Mouse (Mus musculus) heart, adult 2 months (tissue): ENCODE measurements around the gene Olfr1432.

ENCODE experiments used
- EP300 ChIP-seq: fragments of 200-500 bp; IDR thresholded peaks from 2 replicates; pipeline ENCODE4 v1.6.1; 2011; ENCODE audit warnings: low read depth, low read length, control low read depth; ENCODE audit not compliant: insufficient read depth
- POLR2A ChIP-seq: fragments of 200-500 bp; IDR thresholded peaks from 2 replicates; pipeline ENCODE4 v1.6.1; 2011; ENCODE audit warnings: mild to moderate bottlenecking, low read depth, low read length, control low read depth; ENCODE audit not compliant: insufficient read depth

DNA sequence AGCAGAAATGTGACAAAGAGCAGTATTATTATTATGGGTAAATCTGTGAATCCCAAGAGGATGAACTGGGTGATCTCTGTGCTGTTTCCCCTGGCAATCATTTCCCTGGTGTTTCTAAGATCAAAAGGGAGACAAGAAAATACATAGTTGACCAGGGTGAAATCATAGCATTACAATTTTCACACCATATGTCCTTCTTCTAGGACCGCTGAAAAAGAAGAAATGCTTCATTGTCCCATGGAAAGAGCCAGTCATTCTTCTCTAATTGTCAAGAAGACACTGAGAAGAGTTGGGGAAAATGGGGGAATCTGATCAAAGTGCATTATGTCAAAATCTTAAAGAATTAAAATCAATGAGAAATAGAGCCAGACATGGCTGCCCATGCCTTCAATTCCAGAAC, 9.2 kb upstream of the Olfr1432 start, which contains the start of gene Olfr262:
- TF ChIP-seq EP300 (no peak), POLR2A (no peak)
